Mouse (Mus musculus) erythroid progenitor cell, adult 5-6 weeks (primary cell): ENCODE data around the gene Eif4e3. TPM values are rescaled to one million over a fixed set of nuclear protein-coding genes. Genes with fewer than 3 reads are reported as not detected.

Experiments used
- ATAC-seq: replicated peaks from 2 replicates; pipeline ENCODE4 v1.8.0; 2016; ENCODE audit warnings: moderate number of reproducible peaks, mild to moderate bottlenecking, moderate TSS enrichment, inconsistent platforms; ENCODE audit not compliant: poor library complexity, low FRiP score, severe bottlenecking
- total RNA-seq, 2 experiments: library from RNA; stranded (forward) in 1 of 2; stranded (reverse) in 1 of 2; fragments of 150-400 nt in 1 of 2; fragments of 186-747, 209-891 nt in 1 of 2; gene quantifications; 2 replicates each; pipeline versions ENCODE4 v1.2.3 to v1.2.4; 2015 to 2017; ENCODE audit warnings: low replicate concordance in 2 of 2

Eif4e3 gene
- total RNA-seq, 2 experiments from 2014 or later = 2.7 to 8.8 TPM

DNA sequence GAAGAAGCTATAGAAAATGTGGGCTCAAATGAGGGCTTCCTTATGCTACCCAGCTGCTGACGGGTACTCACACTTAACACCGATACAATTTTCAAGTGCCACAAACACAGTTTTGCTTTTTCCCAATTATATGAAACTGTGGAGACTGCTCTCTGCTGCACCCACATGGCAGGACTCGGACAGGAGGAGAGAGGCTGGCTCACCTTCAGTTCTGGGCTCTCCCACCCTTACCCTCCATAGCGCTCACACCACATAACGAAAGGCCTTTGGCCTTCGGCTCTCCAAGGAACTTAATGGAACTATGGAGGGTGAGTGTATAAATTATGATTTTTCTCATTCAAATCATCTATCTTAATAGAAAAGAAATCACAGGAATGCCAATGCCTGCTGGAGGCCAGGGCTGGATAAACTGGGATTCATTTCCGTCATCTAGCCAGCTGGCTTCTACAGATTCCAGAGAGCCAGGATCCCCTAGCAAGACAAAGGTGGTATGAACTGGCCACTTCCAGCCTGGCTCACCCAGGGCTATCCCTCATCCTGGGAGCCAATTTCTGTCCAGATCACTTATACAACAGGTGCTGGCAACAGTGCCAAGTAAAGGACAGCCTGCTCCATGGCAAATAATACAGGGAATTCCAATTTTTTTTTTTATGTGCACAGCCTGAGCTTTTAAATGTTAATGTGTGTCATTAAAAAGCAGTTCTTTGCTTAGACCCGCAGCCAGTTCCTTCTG is 36.7 kb downstream of the Eif4e3 start:
- ATAC-seq = no peak

DNA sequence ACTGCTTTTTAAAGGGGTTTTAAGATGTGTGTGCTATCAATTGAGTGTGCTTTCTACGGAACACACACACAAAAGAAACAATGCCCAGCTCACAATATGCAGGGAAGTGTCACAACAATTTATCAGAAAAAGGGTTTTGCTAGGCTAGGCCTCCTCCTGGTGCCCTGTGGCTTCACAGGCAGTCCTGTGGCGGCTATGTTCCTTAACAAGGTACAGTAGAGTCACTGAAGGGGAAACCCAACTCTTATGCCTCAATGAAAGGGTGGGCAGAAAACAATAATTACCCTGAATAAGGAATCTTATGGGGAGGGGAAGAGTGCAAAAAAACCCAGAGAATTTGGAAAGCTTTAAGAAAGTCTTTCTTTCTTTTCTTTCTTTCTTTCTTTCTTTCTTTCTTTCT is 40.2 kb downstream of the Eif4e3 start:
- ATAC-seq = no peak

DNA sequence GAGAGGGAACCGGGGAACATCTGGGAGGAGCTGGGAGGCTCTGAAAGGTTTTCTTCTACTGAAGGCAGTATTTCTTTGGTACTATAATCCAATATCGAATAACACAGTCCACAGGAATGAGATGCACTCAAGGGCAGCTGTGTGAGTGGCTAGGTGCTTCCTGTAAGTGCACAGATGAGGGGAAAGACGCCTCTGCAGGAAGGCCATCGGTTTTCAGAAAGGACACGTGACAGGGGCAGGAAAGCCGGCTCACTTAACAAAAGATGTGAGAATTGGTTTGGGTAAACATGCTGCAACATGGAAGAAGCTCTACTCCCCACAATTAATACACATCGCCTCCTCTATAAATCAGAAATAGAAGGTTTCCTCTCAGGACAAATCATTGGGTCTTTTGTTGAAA is 40.8 kb downstream of the Eif4e3 start:
- ATAC-seq = no peak

DNA sequence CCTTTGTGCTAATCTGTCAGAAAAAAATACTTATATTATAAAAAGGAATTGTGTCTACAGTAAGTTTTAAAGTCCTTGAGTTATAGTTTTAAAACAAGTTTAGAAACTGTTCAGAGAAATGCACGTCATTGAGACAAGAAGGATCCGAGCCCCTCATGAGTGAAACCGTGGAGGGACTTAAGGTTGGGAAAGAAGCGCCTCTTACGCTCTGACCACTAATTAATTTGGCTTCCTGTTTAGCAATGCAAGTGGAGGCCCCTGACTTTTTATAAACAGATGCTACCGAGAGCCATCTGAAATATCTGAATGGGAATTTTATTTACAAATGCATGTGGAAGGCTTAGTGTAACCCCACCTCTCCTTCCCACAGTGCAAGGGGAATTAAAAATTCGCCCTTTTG is 41.3 kb downstream of the Eif4e3 start:
- no peak for ATAC-seq

DNA sequence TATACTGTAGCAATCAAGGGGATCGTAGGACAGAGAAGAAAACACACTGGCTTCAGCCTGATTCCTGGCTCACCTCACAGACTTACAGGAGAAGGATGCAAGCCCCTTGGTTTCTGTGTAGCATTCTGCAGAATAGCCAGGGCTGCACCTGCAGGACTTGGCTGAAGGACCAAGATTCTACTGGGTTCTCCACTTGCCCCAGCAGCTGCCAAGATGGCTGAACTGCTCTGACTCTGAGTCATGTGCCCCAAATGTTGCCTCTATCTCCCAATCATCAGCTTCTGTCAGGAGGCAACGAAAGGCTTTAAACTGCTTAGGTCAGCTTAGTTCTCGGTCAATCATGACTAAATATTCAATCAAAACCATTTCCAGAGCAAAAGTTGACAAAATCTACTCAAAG is 42.0 kb downstream of the Eif4e3 start:
- ATAC-seq = no peak

DNA sequence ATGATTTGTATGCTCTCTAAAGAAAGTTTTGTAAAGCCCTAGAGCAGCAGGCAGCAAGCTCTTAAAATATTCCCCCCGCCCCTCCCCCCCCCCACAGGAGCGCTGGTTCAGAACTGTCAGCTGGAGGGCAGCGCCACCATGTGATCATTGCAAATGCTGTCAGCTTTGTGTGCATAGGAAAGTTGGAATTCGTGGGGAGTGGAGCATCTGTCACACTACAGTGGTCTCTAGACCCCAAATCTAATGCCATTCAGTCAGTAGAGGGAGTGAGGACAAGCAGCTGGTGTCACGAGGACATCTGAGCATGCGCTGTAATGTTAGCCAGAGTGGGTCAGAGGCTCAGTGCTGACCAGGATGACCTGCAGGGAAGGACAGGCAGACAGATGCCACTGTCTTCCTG is 42.9 kb downstream of the Eif4e3 start:
- ATAC-seq = no peak

DNA sequence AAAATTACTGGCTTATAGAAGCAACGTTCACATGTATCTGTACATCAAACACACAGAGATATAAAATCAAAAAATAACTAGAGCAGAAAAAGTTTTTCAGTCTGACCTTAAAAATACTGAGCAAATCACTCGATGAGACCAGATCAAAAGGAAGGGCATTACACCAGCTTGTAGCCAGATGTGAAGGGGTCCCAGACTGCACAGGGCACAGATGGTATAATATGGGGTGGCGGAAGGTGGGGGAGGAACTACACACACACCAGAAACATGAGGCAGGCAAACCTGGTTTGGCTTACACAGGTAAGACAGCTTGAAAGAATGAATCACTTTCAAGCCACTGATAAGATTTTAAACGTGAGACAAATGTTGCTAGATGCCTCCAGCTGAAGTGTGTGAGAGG is 45.4 kb downstream of the Eif4e3 start:
- no peak for ATAC-seq

DNA sequence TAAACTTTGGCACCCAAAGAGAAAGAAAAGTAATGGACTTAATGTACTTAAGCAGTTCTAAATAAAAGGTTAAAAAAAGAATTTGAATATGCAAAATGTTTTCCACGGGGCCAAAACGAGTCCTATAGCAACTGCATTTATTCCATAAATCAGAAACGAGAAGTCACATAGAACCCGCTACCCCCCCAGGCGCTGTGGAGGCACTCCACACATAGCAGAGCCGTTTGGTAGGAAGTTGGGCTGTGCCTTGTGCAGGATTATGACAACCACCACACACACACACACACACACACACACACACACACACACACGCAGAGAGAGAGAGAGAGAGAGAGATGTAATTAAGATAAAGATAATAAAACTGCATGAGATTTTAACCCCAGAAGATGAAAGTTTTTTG is 46.1 kb downstream of the Eif4e3 start:
- no peak for ATAC-seq

DNA sequence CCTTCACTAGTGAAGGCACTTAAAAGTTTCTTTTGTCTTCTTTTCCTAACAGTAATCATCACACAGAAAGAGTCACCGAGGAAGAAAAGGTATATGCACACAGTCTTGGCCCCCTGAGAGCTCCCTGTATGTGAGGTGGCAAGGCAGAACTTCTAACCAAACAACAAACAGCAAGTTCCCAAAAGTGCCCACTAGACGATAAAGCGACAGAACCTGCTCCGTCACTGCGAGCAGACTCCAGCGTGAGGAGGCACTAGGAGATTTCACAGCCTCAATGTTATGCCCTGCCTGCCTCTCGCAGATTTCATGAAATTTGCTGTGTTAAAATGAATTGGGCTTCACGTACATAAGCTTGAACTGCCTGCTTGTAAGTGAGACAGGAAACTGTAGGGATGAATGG is 46.6 kb downstream of the Eif4e3 start:
- no peak for ATAC-seq

DNA sequence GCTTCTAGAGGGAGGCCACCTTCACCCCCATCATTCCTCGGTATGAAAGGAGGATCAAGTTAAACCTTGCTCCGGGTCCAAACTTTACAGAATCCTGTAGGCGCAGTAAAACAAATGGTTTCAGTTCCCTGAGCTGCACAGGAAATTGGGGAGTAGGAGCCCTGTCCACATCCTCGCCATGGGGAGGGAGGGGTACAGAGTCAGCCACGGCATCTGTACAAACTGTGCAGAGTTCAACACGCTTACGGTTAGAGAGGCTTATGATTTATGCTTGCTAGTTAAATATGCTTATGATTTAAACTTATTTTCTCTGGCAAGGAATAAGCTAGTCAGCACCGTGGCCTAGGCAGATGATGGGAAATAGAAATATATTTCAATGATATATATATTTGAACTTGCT is 47.1 kb downstream of the Eif4e3 start:
- ATAC-seq = no peak

DNA sequence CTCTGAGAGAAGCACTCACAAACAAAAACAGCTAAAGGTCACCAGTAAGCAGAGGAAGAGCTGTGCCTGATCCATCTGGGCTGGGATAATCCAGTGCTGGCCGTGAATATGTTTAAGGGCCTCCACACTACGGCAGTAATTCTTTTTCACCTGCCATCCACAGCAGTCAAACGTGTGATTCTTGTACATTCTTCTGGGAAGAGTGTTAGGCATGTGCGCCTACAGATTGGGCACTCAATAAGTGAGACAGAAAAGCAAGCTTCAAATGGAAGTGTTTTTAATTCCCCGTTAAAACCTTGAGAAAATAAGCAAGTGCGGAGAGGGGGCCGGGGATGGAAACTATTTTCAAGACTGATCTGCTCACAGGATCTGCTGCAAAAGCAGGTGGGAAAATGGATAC is 48.7 kb downstream of the Eif4e3 start:
- no peak for ATAC-seq

DNA sequence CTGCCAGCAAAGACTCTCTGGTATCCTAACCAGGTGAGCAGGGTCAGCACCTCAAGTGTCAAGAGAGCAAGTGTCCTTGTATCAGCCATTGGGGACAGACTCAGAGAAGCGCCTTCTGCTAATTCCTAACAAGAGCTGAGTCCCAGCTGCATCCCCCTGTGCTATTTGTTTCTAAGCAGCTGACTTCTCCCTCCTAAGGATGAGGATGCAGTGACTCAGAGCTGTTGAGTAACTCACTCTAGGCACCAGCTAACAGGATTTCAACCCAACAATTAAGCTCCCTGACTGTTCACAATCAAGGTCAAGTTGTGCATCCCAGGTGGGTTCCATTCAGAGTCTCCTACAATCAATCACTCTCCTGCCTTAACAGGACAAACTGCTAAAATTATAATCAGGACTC is 49.2 kb downstream of the Eif4e3 start:
- ATAC-seq = no peak

DNA sequence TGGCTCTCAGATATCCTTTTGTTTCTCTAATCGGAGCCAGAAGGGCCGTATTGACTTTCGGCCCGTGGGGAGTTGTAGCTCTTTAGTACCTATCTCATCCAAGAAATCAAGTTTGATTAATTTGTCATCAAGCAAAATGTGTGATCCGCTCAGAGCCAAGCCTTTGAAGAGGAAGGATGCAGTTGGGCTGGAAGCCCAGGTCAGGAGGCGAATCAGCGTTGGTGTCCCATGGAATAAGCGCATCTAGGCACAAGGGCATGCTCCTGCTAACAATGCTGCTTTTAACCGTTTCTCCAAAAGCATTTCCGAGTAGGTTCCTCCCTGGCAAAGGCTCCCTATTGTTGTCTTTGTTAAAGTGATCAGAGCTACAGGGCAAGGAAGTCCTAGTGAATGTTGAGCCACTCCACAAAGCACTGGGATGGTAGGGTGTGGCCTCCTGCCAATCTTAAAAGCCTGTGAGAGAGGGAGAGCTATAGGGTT is 51.3 kb downstream of the Eif4e3 start:
- no peak for ATAC-seq

DNA sequence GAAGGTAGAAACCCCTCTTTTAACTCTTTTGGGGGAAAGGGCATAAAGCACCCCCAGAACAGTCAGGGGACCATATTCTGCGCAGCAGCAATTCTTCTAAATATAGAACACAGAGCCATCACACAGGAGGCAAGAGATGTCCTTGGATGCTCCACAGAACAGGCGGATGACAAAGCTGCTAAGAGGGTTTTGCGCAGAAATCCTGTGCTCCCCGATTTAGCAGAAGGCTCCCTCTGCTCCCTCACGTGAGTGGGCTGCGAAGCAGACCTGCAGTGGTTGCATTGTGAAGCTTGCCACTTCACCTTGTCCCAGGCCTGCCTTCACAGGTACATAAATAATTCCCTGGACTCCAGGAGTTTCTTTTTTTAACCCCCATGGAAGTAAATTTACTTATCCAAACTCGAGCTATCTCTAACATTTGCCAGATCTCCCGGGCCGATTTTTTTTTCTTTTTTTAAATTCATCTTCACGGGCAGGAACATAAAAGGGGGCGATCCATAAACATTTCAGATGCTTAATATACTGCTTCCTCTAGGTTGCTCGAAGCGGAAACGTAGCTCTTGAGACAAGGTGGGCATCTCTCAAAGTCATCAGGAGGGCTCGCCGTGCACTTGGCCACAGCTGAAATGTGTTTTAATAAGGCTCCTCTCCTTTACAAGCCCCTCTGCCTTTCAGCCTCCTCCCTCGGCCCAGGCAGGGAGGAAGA is 51.9 kb downstream of the Eif4e3 start:
- no peak for ATAC-seq

DNA sequence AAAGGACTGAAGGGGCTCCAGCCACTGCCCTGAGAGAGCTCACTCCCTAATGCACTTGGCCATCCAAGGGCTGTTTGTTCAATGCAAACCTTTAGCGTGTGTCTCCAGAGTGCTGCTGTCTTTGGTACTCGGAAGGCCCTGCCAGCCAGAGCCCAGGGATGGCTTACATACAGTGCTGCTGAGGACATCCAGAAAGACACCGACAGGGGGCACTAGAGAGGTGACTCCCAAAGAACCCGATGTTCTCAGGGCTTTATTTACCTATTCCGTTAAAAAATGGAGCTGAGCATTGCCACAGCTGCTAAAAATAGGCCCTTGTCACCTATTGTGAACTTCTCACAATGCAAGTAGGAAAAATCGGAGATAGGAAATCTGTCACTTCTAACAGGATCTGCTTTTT is 54.7 kb downstream of the Eif4e3 start:
- ATAC-seq = no peak

DNA sequence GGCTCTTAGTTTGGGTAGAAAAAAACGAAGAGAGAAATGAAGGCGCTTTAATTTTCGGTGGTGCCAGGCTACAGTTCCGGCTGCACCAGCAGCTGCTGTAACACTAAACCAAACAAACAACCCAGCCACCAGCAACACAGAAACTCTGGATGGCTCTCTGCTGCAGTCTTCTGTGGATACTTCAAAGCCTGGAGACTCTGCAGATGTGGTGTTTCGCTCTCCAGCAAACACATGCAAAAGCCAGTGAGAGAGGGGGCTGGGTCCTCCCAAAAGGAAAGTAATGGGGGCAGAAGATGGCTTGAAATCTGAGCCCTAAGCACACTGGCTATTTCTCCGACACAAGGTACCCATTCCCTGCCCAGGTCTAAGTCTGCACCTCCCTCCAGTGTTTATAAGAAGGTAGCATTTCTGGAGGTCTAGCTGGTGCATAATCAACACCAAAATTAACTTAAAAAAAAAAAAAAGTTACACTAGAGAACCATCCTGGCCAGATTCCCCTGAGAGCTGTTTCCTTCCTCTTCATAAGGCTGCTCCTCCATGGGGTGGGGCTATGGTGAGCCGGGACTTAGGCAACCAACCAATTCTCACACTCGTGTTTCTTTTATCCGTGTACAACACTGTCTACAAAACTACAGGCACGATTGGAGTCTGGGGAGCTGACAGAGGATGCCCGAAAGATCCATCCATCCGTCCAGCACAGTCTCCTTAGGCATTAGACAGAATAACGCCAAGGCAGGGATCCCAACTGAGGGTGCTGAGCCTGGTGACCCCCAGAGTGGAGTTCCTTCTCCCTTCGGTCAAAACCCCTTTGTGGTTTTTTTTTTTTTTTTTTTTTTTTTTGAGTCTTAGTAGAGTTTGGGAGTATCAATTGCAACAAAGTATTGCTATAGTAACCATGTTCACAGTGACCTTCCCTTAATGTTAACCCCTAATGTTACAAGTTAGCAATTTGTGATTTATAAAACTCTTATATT is 55.8 kb downstream of the Eif4e3 start:
- ATAC-seq = no peak

DNA sequence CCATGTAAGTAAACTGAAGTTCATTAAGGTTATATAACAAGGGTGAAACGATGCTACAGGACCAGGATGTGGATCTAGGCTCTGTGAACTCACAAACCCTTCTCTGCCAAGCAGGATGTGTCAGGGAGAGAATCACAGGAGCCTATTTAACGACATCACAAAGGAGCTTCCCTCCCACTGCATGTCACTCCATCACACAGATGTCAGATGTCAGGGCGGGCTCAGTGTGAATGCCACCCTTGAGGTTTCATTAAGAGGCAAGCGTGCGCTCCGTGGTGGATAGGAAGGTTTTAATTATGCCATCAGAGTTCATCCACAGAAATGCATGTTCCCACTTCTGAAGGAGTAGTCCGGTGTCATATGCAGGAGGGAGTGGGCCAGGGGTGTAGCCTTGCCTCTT is 60.5 kb downstream of the Eif4e3 start:
- ATAC-seq = no peak

DNA sequence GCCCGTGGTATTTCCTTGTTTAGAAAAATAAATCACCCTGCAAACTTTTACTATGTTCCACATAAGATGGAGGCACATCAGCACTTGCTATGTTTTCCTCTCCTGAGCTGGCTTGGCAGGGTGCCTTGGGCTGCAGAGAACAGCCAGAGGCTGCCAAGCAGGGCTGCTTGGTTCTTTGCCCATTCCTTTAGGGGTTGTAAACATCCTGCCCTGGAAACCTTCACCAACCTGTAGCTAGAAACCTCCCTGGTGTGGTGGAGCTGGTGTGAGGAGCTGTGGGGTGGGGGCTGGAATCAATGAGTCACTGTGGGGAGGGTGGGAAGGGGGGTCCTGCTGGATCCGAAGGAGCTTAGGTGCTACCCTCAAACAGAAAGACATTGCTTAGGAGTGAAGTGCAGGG is 61.8 kb downstream of the Eif4e3 start:
- ATAC-seq = no peak

DNA sequence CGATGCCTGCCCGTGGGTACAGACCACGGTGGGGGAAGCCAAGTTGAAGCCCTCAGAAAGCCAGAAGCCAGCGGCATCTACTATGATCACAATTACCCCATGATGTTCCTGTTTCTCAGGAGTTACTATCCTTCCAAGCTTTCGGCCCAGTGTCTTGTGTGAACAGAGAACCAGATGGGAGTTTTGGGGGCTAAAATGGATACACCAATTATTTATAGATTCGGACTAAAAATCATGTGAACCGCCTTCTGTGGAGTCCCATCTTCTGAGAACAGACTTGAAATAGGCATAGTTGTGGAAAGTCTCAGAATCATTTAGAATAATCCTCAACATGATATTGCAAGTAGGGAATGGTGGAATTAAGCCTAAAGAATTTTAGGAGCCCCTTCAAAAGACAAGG is 64.1 kb downstream of the Eif4e3 start:
- no peak for ATAC-seq

DNA sequence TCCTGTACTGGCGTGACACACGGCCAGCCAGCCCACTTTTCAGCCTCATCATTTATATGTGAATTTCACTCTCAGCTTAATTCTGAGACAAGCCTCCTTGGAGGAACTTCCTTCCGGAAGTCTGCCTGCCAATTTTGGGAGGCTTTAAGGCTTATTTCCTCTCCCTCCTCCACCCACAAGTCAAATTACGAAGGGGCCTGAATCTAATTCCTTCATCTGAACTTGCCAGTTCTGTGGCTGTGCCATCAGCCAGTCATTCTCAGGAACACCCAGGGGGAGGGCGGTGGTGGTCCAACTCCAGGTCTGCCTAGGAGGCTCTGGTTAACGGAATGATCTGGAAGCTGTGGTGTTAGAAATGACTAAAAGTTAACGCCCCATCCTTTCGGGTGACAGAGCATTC is 65.7 kb downstream of the Eif4e3 start:
- ATAC-seq = no peak
